Mouse (Mus musculus) CH12.LX (cell line): ENCODE data around the gene Gpr146. TPM values are rescaled to one million over a fixed set of nuclear protein-coding genes. Genes with fewer than 3 reads are reported as not detected.

Source experiments
- DNase-seq: peaks from one replicate; pipeline ENCODE4 v3.0.0-alpha.2; 2013; ENCODE audit errors: extremely low read depth
- H3K27ac ChIP-seq: 2 replicates; pipeline ENCODE4 v1.5.1; 2012; ENCODE audit warnings: low read depth, mild to moderate bottlenecking, control low read depth, moderate library complexity; ENCODE audit not compliant: insufficient read depth
- H3K27me3 ChIP-seq: replicated peaks from 2 replicates; pipeline ENCODE3; 2012; ENCODE audit warnings: inconsistent platforms
- H3K36me3 ChIP-seq, 2 experiments: replicated peaks in 1 of 2; 2 replicates each; pipeline versions ENCODE3 to v1.6.1; 2012; ENCODE audit warnings: inconsistent platforms in 1 of 2, low read length in 1 of 2, mild to moderate bottlenecking in 1 of 2, mixed read lengths in 1 of 2, moderate library complexity in 1 of 2; ENCODE audit not compliant: control insufficient read depth in 1 of 2, insufficient read depth in 1 of 2
- H3K4me1 ChIP-seq, 2 experiments: 2 replicates each; pipeline ENCODE4 v1.6.1; 2012; ENCODE audit warnings: inconsistent platforms in 1 of 2, moderate library complexity in 1 of 2; ENCODE audit not compliant: insufficient read depth in 2 of 2, control insufficient read depth in 1 of 2
- H3K4me2 ChIP-seq: 2 replicates; pipeline ENCODE4 v1.6.1; 2012; ENCODE audit warnings: low read depth, mild to moderate bottlenecking, control low read depth; ENCODE audit not compliant: poor library complexity, insufficient read depth, severe bottlenecking
- H3K4me3 ChIP-seq, 3 experiments: fragments of 150-350 bp in 1 of 3; sonication (generic) in 1 of 3; replicated peaks in 1 of 3; 2 replicates each; pipeline versions ENCODE3 to v1.5.1; 2011 to 2012; ENCODE audit warnings: low read depth in 2 of 3, low read length in 2 of 3, mild to moderate bottlenecking in 2 of 3, moderate library complexity in 2 of 3, control low read depth in 1 of 3, improper control_type of control experiment in 1 of 3, inconsistent platforms in 1 of 3, mixed read lengths in 1 of 3; ENCODE audit not compliant: poor library complexity in 1 of 3
- H3K79me2 ChIP-seq: replicated peaks from 2 replicates; pipeline ENCODE4 v1.6.1; 2012; ENCODE audit warnings: mild to moderate bottlenecking, moderate library complexity; ENCODE audit not compliant: control insufficient read depth, poor library complexity, insufficient read depth, severe bottlenecking; ENCODE audit errors: extremely low read depth
- H3K9ac ChIP-seq: 2 replicates; pipeline ENCODE4 v1.6.1; 2012; ENCODE audit warnings: low read depth, mild to moderate bottlenecking, control low read depth, moderate library complexity; ENCODE audit not compliant: insufficient read depth
- H3K9me3 ChIP-seq: replicated peaks from 2 replicates; pipeline ENCODE3; 2012; ENCODE audit warnings: low read length, inconsistent platforms, mixed read lengths
- BHLHE40 ChIP-seq: IDR thresholded peaks from 2 replicates; pipeline ENCODE4 v1.6.1; 2011; ENCODE audit warnings: mild to moderate bottlenecking, low read depth, low read length, improper control_type of control experiment
- CTCF ChIP-seq, 2 experiments: IDR thresholded peaks in 1 of 2; conservative IDR thresholded peaks in 1 of 2; 2 replicates each; pipeline ENCODE4 v1.5.1; 2011 to 2012; ENCODE audit warnings: low read depth in 2 of 2, low read length in 2 of 2, improper control_type of control experiment in 1 of 2, inconsistent platforms in 1 of 2, mild to moderate bottlenecking in 1 of 2, moderate library complexity in 1 of 2
- E2F4 ChIP-seq: IDR thresholded peaks from 2 replicates; pipeline ENCODE4 v1.6.1; 2011; ENCODE audit warnings: low read depth, low read length, improper control_type of control experiment; ENCODE audit not compliant: insufficient replicate concordance
- ELF1 ChIP-seq: IDR thresholded peaks from 2 replicates; pipeline ENCODE4 v1.6.1; 2014; ENCODE audit warnings: low read depth, mild to moderate bottlenecking, inconsistent platforms, low read length, improper control_type of control experiment
- EP300 ChIP-seq: IDR thresholded peaks from 2 replicates; pipeline ENCODE4 v1.6.1; 2011; ENCODE audit warnings: low read length, improper control_type of control experiment
- JUND ChIP-seq: conservative IDR thresholded peaks from 2 replicates; pipeline ENCODE4 v1.6.1; 2011; ENCODE audit warnings: low read depth, low read length, improper control_type of control experiment
- MAZ ChIP-seq: IDR thresholded peaks from 2 replicates; pipeline ENCODE4 v1.6.1; 2012; ENCODE audit warnings: low read depth, mild to moderate bottlenecking, inconsistent platforms, low read length, improper control_type of control experiment, moderate library complexity
- MYC ChIP-seq: IDR thresholded peaks from 2 replicates; pipeline ENCODE4 v1.6.1; 2011; ENCODE audit warnings: low read depth, mild to moderate bottlenecking, improper control_type of control experiment, low read length
- NELFE ChIP-seq: IDR thresholded peaks from 2 replicates; pipeline ENCODE4 v1.6.1; 2011; ENCODE audit warnings: low read depth, low read length, improper control_type of control experiment
- NRF1 ChIP-seq: IDR thresholded peaks from 2 replicates; pipeline ENCODE4 v1.6.1; 2014; ENCODE audit warnings: low read depth, mild to moderate bottlenecking, inconsistent platforms, low read length, improper control_type of control experiment, moderate library complexity
- RAD21 ChIP-seq: IDR thresholded peaks from 2 replicates; pipeline ENCODE4 v1.6.1; 2011; ENCODE audit warnings: low read depth, mild to moderate bottlenecking, low read length, improper control_type of control experiment, moderate library complexity
- TCF12 ChIP-seq: IDR thresholded peaks from 2 replicates; pipeline ENCODE4 v1.6.1; 2014; ENCODE audit warnings: low read depth, mild to moderate bottlenecking, inconsistent platforms, low read length, improper control_type of control experiment
- UBTF ChIP-seq: IDR thresholded peaks from 2 replicates; pipeline ENCODE4 v1.6.1; 2012; ENCODE audit warnings: low read depth, mild to moderate bottlenecking, inconsistent platforms, low read length, improper control_type of control experiment, moderate library complexity
- ZC3H11A ChIP-seq: IDR thresholded peaks from 2 replicates; pipeline ENCODE4 v1.6.1; 2012; ENCODE audit warnings: low read depth, mild to moderate bottlenecking, inconsistent platforms, low read length, improper control_type of control experiment
- ZKSCAN1 ChIP-seq: IDR thresholded peaks from 2 replicates; pipeline ENCODE4 v1.6.1; 2012; ENCODE audit warnings: low read depth, inconsistent platforms, low read length, improper control_type of control experiment, borderline replicate concordance
- ZMIZ1 ChIP-seq: IDR thresholded peaks from 2 replicates; pipeline ENCODE4 v1.6.1; 2012; ENCODE audit warnings: low read depth, mild to moderate bottlenecking, inconsistent platforms, low read length, improper control_type of control experiment
- ZNF384 ChIP-seq: IDR thresholded peaks from 2 replicates; pipeline ENCODE4 v1.6.1; 2012; ENCODE audit warnings: low read depth, low read length, improper control_type of control experiment, inconsistent platforms
- dilution Hi-C: fragments of 300-500 bp; cut with MboI; formaldehyde crosslinking; loops from 2 replicates; pipeline ENCODE4 v1.14.3; 2020; ENCODE audit warnings: low sequenced_read_pairs; ENCODE audit not compliant: extremely low pct_unique_long_range_greater_than_20kb, extremely low pct_ligation_motif_present
- in situ Hi-C: fragments of 300-500 bp; cut with MboI; formaldehyde crosslinking; loops from 3 replicates; pipeline ENCODE4 v1.14.3; 2019; ENCODE audit warnings: low sequenced_read_pairs, low pct_ligation_motif_present, low pct_unique_long_range_greater_than_20kb, mixed read lengths
- polyA plus RNA-seq: library from polyadenylated mRNA; unstranded; fragments of >175 nt; gene quantifications from 2 replicates; pipeline ENCODE4 v1.2.1, GENCODE M21; 2012; ENCODE audit warnings: low read depth; ENCODE audit not compliant: insufficient read length
- total RNA-seq, 2 experiments: library from RNA; depleted of rRNA; stranded (reverse); fragments of 300-350 nt in 1 of 2; fragments of >200 nt in 1 of 2; gene quantifications; 2 replicates each; pipeline ENCODE4 v1.2.3; 2012 to 2014

Gpr146 gene
- total and polyA plus RNA-seq, 3 experiments: 0.13 TPM; not detected in 2

GRCm38 (mm10) chr5:139394399-139394798, 16.9 kb downstream of the Gpr146 start:
- no peak overlapping the region for H3K9ac ChIP-seq
- H3K27ac ChIP-seq: no peak overlapping the region
- no peaks in the 10 kb centered on the region for H3K27me3 ChIP-seq
- in situ Hi-C loops: no loop called here
- H3K36me3 ChIP-seq: peaks cover 0 to 39% of the 10 kb centered on the region in 2 experiments
- no peak for TF ChIP-seq ELF1
- no peak for TF ChIP-seq CTCF (conservative IDR thresholded peaks at IDR 0.05 in 1 of 2, IDR thresholded peaks at IDR 0.05 in 1 of 2; ENCODE audit: low read depth in 2 of 2, low read length in 2 of 2)
- no peak for TF ChIP-seq BHLHE40
- TF ChIP-seq MYC: no peak
- no peak for TF ChIP-seq JUND
- no peak for TF ChIP-seq RAD21
- dilution Hi-C loops: no loop called here
- no peak overlapping the region for H3K4me2 ChIP-seq
- peaks cover 17 to 54% of the 10 kb centered on the region in 2 experiments for H3K4me1 ChIP-seq
- H3K4me3 ChIP-seq: no peak overlapping the region
- DNase-seq: no peak
- H3K79me2 ChIP-seq: no peaks in the 10 kb centered on the region
- no peaks in the 10 kb centered on the region for H3K9me3 ChIP-seq

DNA sequence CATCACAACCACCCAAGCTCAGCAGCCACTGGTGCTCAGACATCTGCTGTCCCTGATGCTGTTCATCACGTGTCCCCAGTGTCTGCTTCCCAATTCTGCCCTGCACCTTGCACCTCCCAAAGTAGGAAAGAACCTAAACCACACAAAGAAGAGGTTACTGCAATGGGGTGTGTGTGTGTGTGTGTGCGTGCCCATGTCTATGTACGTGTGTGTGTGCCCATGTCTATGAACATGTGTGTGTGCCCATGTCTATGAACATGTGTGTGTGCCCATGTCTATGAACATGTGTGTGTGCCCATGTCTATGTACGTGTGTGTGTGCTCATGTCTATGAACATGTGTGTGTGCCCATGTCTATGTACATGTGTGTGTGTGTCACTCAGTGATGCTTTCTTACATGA, 18.0 kb downstream of the Gpr146 start:
- Histone ChIP-seq H3K4me1 (peaks cover 17 to 47% of the 10 kb centered on the region in 2 experiments), H3K27ac (no peak overlapping the region), H3K9ac (no peak overlapping the region), H3K27me3 (no peaks in the 10 kb centered on the region), H3K9me3 (no peaks in the 10 kb centered on the region), H3K36me3 (peaks cover 0 to 45% of the 10 kb centered on the region in 2 experiments), H3K79me2 (no peaks in the 10 kb centered on the region), H3K4me3 (no peak overlapping the region), H3K4me2 (no peak overlapping the region)
- dilution Hi-C loops: no loop called here
- in situ Hi-C loops: no loop called here
- TF ChIP-seq TCF12: no peak
- TF ChIP-seq E2F4: no peak
- no peak for TF ChIP-seq NRF1
- TF ChIP-seq ZNF384: no peak
- no peak for DNase-seq

GRCm38 (mm10) chr5:139397359-139397916, 19.9 kb downstream of the Gpr146 start:
- no peak overlapping the region for H3K4me3 ChIP-seq
- dilution Hi-C loops: no loop called here
- H3K4me1 ChIP-seq: peaks cover 10 to 34% of the 10 kb centered on the region in 2 experiments
- H3K4me2 ChIP-seq: no peak overlapping the region
- H3K36me3 ChIP-seq: peaks cover 0 to 45% of the 10 kb centered on the region in 2 experiments
- no peaks in the 10 kb centered on the region for H3K79me2 ChIP-seq
- DNase-seq: no peak
- in situ Hi-C loops: no loop called here
- no peak overlapping the region for H3K27ac ChIP-seq
- no peak overlapping the region for H3K9ac ChIP-seq
- TF ChIP-seq EP300 (no peak), UBTF (no peak), ZNF384 (no peak), NELFE (no peak), RAD21 (no peak), ZMIZ1 (no peak), MAZ (no peak), ZC3H11A (no peak), ZKSCAN1 (no peak)
- no peaks in the 10 kb centered on the region for H3K9me3 ChIP-seq
- no peaks in the 10 kb centered on the region for H3K27me3 ChIP-seq
